Mouse (Mus musculus): ENCODE data around the gene Reln.

Reln gene

GRCm38 (mm10) chr5:22307853-22308252 is 36.6 kb downstream of the Reln start:
- DNase-seq (ENCODE audit: low spot score in 2 of 2): no peak

GRCm38 (mm10) chr5:22307072-22307471 is 37.4 kb downstream of the Reln start:
- DNase-seq (ENCODE audit: low spot score in 2 of 2): no peak

GRCm38 (mm10) chr5:22303709-22304108 is 40.8 kb downstream of the Reln start:
- no peak for DNase-seq (ENCODE audit: low spot score in 2 of 2)

GRCm38 (mm10) chr5:22302309-22302708 is 42.2 kb downstream of the Reln start:
- no peak for DNase-seq (ENCODE audit: low spot score in 2 of 2)

GRCm38 (mm10) chr5:22300788-22301187 is 43.7 kb downstream of the Reln start:
- DNase-seq (ENCODE audit: low spot score in 2 of 2): no peak

- DNase-seq (ENCODE audit: low spot score in 2 of 2): no peak
These were observed 44.5 kb downstream of the Reln start for GRCm38 (mm10) chr5:22300046-22300445.

GRCm38 (mm10) chr5:22295161-22295560 is 49.3 kb downstream of the Reln start:
- no peak for DNase-seq (ENCODE audit: low spot score in 2 of 2)

- DNase-seq (ENCODE audit: low spot score in 2 of 2): no peak
These were observed 53.1 kb downstream of the Reln start for GRCm38 (mm10) chr5:22291409-22291808.

- DNase-seq (ENCODE audit: low spot score in 2 of 2): no peak
These were observed 59.1 kb downstream of the Reln start for GRCm38 (mm10) chr5:22285396-22285795.

GRCm38 (mm10) chr5:22282141-22282665 is 62.3 kb downstream of the Reln start:
- DNase-seq (ENCODE audit: low spot score in 2 of 2): no peak

GRCm38 (mm10) chr5:22280534-22281164 is 63.9 kb downstream of the Reln start:
- no peak for DNase-seq (ENCODE audit: low spot score in 2 of 2)

- no peak for DNase-seq (ENCODE audit: low spot score in 2 of 2)
These were observed 65.3 kb downstream of the Reln start for GRCm38 (mm10) chr5:22279201-22279600.

- no peak for DNase-seq (ENCODE audit: low spot score in 2 of 2)
These were observed 70.4 kb downstream of the Reln start for GRCm38 (mm10) chr5:22274134-22274533.

- DNase-seq (ENCODE audit: low spot score in 2 of 2): no peak
These were observed 77.8 kb downstream of the Reln start for GRCm38 (mm10) chr5:22266489-22267301.

GRCm38 (mm10) chr5:22262351-22262765 is 82.1 kb downstream of the Reln start:
- no peak for DNase-seq (ENCODE audit: low spot score in 2 of 2)

- DNase-seq (ENCODE audit: low spot score in 2 of 2): no peak
These were observed 89.2 kb downstream of the Reln start for GRCm38 (mm10) chr5:22255346-22255745.

- DNase-seq (ENCODE audit: low spot score in 2 of 2): no peak
These were observed 90.6 kb downstream of the Reln start for GRCm38 (mm10) chr5:22253910-22254309.

- no peak for DNase-seq (ENCODE audit: low spot score in 2 of 2)
These were observed 91.2 kb downstream of the Reln start for GRCm38 (mm10) chr5:22253318-22253717.

- DNase-seq (ENCODE audit: low spot score in 2 of 2): no peak
These were observed 96.7 kb downstream of the Reln start for GRCm38 (mm10) chr5:22247850-22248249.

- no peak for DNase-seq (ENCODE audit: low spot score in 2 of 2)
These were observed 99.4 kb downstream of the Reln start for GRCm38 (mm10) chr5:22245056-22245455.

GRCm38 (mm10) chr5:22243538-22243937 is 101.0 kb downstream of the Reln start:
- no peak for DNase-seq (ENCODE audit: low spot score in 2 of 2)

- no peak for DNase-seq (ENCODE audit: low spot score in 2 of 2)
These were observed 102.9 kb downstream of the Reln start for GRCm38 (mm10) chr5:22241560-22241959.

GRCm38 (mm10) chr5:22236801-22237200 is 107.7 kb downstream of the Reln start:
- no peak for DNase-seq (ENCODE audit: low spot score in 2 of 2)

Data from spleen, postnatal 10 days (tissue).